Mouse (Mus musculus) brain, adult 2 months (tissue): Measurements from ENCODE around the gene Ephx4.

ENCODE experiments used
- DNase-seq: peaks from one replicate; pipeline ENCODE4 v3.0.0; 2011; ENCODE audit warnings: low read depth, low spot score

Ephx4 gene

DNA sequence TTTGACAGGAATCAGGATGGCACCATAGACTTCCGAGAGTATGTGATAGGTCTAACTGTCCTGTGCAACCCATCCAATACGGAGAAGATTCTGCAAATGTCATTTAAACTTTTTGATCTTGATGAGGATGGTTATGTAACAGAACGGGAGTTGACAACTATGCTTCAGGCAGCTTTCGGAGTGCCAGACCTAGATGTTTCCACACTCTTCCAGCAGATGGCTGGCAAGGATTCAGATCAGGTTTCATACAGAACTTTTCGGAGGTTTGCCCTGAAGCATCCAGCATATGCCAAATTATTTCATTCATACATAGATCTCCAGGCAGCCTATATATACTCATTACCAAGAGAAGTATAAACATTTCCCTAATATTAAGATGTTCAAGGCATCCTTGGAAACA lies 31.5 kb downstream of the Ephx4 start:
- DNase-seq: peak; percentile 80

- no peak for DNase-seq
Observed at GRCm38 (mm10) chr5:107436185-107436584, 33.6 kb downstream of the Ephx4 start.

DNA sequence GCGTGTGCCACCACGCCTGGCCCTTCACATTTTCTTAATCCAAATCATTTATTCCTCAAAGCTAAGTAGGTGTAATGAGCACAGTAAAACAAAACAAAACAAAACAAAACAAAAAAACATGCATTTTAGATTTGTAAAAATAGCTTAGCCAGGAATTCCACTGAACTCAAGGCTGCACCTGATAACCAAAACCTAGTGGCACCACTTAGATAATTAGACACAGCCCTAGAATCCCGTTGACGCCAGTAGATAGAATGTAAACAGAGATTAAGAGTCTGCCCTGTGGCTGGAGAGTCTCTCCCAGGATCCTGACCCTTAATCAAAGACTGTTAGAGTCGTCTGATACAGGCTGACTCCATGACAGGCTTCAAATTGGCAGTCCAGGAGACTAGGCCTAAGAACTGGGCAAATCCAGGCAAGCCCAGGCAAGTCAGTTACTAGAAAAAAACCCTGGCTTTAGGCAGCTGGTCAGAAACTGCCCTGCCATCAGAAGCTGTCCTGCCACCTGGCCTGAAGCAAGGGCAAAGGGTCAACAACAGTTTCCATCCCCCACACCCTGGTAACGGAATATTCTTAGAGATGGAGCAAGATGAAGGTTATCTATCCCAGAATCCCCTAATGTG lies 34.2 kb downstream of the Ephx4 start:
- DNase-seq: no peak

DNA sequence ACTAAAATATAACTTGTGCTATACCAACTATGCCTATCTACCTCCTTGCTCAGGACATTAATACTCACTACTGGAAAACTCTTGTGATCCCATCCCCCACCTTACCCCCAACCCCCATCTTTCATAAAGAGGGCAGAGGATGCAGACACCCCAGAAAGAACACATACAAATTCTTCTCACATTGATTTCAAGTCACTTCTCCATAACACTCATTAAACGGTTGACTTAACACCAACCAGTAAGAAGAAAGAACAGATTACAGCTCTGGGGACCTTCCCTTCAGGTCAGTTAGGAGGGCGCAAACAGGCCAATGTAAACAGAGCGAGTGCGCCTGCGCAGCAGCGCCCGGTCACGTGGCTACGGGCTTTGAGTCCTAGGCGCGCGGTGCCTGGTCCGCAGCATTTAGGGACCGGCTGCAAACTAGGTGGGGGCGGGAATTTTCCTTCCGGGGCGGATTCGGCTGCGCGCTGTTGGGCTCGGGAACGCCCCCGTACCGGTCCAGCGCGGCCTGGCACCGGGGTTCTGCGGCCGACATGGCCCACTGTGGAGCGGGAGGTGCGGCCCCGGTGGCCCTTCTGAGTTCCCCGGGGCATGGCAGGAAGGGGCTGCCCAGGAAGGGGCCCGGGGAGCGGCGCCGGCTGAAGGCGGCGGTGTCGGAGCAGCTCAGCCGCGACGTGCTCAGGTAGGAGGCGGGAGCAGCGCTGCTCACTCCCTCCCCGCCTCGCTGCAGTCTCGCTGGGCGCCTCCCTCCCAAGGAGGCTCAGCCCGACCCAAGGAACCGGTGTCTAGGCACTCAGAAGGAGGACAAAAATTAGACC lies 35.1 kb downstream of the Ephx4 start, which contains the start of gene Btbd8:
Btbd8 (plus strand) TSS at position 534 of the 818 bp plus-strand sequence.
- peak; percentile 98 for DNase-seq

GRCm38 (mm10) chr5:107438353-107438752 lies 35.8 kb downstream of the Ephx4 start:
- DNase-seq: no peak

GRCm38 (mm10) chr5:107441881-107442280 lies 39.3 kb downstream of the Ephx4 start:
- DNase-seq: peak; percentile 67

GRCm38 (mm10) chr5:107444251-107444650 lies 41.7 kb downstream of the Ephx4 start:
- no peak for DNase-seq

- no peak for DNase-seq
Observed at GRCm38 (mm10) chr5:107447977-107448376, 45.4 kb downstream of the Ephx4 start.

GRCm38 (mm10) chr5:107448784-107449183 lies 46.2 kb downstream of the Ephx4 start:
- peak; percentile 85 for DNase-seq

- DNase-seq: no peak
Observed at GRCm38 (mm10) chr5:107449620-107450019, 47.1 kb downstream of the Ephx4 start.

GRCm38 (mm10) chr5:107450299-107450698 lies 47.8 kb downstream of the Ephx4 start:
- DNase-seq: peak; percentile 82

- no peak for DNase-seq
Observed at GRCm38 (mm10) chr5:107462147-107463076, 59.9 kb downstream of the Ephx4 start.

GRCm38 (mm10) chr5:107466501-107466900 lies 64.0 kb downstream of the Ephx4 start:
- peak; percentile 60 for DNase-seq

DNA sequence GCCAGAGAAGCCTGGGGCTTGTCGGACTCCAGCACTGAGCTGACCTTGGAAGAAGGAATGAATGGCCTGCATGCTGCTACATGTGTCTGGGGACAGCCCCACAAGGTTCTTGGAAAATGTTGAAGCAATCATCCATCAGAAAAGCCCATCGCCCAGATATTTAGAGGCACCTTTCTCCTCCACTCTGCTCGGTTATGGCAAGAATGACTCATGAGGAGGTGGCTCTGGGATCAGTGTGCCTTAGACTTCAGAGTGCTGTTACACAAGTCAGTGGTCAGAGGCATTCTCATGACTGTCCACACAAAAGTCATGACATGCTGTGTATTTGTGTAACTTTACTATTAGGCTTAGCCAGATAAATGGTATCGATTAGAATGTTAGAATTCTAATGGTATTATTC lies 64.6 kb downstream of the Ephx4 start:
- DNase-seq: peak; percentile 29

DNA sequence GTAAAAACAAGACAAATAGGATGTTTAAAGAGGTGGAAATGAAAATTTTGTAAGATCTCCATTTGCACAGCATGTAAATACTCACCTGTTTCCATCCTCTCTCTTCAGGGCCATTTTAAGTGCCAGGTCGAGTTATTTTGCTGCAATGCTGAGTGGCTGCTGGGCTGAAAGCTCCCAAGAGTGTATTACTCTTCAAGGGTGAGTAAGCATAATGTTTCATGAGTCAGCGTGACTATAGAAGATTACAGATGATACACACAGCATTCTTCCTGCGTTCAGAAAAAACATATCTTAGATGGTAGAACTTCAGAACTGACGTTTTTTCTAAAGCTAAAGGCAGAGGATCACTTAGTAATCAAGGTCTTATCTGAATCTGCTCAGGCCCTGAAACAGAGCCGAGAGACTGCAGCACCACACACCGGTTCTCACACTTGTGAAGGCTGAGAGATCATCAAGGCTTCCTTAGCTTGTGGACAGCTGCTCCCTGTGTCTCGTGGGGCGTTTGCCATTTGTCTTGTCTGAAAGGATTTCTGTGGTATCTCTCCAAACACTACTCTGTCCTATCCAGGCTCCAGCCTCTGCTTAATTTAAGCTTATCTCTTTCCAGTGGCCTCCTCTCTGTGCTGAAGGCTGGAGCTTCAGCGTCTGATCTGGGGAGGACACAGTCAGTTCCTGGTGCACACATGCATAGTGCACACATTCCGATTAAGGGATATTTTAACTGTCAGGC lies 68.2 kb downstream of the Ephx4 start:
- DNase-seq: peak; percentile 31
